Mouse (Mus musculus) layer of hippocampus, postnatal 36 days (tissue): ENCODE measurements around the gene Itga4. TPM values are rescaled to one million over a fixed set of nuclear protein-coding genes. Genes with fewer than 3 reads are reported as not detected.
A peak's percentile ranks its signal among the peaks of the same experiment; 100 is the strongest.

ENCODE experiments used
- DNase-seq, 2 experiments: peaks; one replicate each; pipeline ENCODE4 v3.0.0; 2022
- total RNA-seq, 2 experiments: library from RNA; stranded (reverse); gene quantifications; 2 replicates each; pipeline ENCODE4 v1.2.3; 2021

The Itga4 gene
- total RNA-seq, 2 experiments from 2014 or later: 26.1 to 29.7 TPM

DNA sequence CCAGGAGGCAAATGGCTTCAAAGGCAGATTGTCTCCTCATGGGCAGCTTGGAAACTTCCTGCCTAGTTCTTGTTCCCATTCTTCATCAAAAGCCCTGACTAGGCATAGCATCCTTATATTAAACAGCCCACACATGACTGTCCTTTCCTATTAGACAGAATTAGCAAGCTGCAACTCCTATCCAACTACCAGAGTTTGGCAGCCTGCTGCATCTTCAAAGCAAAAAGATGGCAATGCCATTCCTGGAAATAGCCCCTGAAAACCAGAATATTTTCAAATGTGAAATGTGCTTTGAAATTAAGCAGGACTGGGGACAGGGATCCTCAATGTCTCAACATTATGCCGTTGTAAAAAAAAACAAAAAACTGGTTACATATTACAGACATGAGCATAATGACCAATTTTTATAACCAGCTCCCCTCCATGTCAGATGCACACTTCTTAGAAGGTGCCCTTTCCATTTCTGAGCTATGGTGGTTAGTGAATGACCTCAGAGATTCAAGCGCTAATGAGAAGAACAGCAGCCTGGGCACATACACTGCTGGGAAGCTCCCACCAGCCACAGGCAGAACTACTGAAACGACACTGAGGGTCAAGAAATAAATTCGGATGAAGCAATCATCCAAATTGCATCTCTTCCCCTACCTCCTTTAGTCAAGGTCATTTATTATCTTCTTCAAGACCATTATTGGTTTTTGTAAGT, 97.0 kb downstream of the Itga4 start:
- DNase-seq: no peak

DNA sequence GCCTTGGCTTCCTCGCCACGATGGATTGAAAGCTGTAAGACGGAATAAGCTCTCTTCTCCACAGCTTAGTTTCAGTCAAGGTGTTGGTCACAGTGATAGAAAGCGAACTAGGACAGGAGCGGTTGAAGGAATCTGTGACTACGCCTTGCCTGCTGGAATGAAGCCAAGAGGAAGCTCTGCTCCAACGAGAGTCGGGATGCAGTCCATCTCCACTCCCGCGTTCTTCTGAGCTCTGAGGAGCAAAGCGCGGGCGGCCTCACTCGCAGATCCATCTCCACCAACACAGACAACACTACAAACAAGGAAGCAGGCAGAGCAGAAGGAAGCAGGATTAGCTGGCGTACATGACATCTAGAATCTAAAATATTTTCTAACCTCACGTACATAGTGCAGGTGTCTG, 99.5 kb downstream of the Itga4 start:
- DNase-seq: no peak

DNA sequence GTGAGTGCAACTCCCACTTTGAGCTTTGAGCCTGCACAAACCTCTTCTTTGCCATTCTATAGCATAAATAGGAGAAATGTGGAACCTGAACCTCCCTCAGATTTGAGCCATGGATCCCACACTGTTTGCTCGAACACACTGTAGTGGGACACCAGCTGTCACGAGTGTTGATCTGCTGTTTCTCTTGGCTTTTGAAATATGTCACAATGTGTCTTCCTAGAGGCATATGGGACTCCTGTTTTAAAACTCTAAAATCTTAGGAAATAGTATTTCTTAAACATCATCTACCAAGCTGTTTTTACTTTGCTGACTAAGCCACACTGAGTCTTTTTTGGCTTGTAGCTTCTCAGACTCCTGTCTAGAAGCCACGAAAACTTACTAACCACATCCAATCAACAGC, 102.6 kb downstream of the Itga4 start:
- DNase-seq: peak; percentile 26 to 29

DNA sequence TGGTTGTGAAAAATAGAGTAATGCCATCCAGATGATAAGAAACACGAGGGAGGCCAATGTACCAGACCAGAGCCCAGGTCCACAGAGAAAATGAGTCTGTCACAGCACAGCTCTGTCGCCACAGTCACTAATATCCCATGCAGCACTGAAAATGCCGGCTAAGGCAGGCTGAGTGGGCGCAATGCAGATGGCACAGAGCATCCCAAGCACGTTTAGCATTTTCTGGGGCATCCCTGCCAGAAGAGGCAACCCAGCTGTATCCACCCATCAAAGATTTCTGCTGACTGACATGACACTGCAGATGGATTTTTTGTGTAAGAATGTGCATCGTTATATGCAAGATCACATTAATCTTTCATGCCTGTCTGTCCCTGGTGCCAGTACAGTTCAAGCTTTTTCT, 106.8 kb downstream of the Itga4 start:
- peak; percentile 61 to 65 for DNase-seq

DNA sequence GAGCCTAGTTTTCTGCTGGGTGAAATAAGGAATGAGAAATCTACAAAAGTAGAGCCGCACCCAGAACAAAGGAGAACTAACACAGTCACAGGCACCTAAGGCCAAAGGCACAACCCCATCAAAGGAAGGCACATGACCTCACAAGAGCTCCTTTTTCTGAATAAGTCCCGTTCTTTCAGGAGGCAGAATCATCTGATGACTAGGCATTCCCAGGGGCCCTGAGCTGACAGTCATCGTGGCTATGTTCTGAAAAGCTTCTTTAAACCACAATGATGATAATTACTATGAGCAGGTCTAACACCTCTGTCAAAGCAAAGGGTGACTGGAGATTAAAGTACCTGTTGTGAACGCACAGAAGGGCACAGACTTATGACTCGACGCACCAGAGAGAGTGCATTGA, 108.7 kb downstream of the Itga4 start:
- DNase-seq: no peak

DNA sequence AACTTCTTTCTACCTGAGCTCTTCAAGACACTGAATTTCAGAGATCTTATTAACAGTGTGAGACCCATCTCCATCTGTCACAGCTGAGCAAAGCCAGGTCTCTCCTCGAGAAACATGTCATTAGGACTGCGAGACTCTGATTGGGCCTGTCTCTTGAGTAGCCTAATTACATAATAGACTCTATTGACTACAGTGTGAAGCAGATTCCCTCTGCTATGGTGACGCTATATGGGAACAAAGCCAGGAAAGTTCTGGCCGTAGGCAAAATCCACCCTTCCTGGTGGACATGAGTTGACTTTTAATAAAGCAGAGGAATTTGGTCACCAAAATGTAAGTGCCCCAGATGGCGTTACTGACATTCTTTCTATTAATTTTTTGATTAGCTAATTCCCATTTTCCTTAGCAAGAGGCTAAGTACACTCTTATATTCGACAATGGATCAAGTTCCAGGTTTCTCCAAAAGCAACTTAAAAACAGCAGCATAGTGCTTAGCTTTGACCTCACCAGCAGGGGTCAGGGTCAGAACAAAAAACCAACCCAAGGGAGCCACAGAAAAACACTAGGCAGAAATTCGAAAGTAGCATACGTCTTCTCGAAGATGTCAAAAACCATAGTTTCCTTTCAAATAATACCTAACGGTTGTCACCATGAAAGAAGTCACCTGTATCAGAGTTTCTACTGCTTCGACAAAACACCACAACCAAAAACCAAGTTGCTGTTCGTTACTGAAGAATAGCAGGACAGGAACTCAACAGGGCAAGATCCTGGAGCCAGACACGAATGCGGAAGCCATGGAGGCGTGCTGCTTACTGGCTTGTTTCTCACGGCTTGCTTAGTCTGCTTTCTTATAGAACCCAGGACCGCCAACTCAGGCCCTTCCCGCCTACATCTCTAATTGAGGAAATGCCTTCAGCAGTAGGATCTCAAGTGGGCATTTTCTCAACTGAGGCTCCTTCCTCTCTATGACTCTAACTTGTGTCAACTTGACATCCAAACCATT, 112.5 kb downstream of the Itga4 start:
- no peak for DNase-seq

DNA sequence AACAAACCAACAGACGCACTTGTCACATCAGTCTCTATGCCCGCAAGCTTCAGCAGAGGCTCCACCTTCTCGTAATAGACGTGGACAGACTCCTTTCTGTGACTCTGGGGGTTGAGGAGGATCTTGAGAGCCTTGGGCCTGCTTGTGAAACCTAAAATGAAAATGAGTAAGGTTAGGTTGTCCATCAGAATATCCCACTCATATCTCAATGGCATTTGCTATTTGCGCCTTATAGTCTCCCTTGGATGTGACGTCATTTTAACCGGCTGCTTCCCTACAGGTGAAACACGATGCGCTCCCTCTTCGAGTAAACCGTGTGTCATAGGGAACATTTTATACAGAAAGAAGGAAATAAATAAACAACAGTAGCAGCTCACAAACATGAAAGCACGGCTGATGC, 113.4 kb downstream of the Itga4 start:
- no peak for DNase-seq

DNA sequence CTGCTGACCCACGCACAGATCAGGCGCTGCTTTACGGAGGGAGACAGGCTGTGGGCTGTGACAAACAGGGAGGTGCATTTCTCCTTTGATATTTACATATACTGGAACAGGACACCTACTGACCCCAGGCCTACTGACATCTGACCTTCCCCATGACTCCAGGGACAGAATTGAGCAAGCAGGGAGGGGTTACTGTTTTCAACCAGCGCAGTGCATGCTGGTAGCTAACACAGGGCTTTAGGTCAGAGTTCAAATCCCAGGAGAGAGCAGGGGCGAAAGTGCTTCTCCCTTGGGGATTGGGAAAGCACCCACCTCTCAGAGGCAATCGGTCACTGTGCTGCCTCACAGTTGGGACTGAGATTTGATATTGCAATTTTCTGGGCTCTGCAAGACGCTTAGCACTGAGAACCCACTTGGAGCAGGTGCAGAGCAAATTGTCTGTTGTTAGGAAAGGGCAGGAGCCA, 113.9 kb downstream of the Itga4 start:
- DNase-seq: no peak

DNA sequence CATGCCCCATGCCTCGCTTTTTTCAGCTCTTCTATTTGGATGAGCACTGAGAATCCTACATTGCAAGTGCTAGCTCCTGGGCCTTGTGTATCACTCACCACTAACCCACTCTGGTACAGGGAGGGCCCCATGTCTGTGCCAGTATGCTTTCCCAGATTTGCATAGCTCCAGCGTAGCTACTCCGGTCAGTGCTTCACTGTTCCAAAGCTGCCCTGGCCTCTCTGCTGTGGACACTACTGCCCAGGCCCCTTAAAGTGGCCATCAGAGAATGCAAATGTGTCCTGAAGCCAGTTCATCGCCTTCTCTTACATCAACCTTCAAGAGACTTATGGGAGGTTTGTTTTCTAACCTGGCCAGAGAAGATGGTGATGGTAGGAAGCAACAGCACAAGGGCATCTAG, 114.7 kb downstream of the Itga4 start:
- no peak for DNase-seq

DNA sequence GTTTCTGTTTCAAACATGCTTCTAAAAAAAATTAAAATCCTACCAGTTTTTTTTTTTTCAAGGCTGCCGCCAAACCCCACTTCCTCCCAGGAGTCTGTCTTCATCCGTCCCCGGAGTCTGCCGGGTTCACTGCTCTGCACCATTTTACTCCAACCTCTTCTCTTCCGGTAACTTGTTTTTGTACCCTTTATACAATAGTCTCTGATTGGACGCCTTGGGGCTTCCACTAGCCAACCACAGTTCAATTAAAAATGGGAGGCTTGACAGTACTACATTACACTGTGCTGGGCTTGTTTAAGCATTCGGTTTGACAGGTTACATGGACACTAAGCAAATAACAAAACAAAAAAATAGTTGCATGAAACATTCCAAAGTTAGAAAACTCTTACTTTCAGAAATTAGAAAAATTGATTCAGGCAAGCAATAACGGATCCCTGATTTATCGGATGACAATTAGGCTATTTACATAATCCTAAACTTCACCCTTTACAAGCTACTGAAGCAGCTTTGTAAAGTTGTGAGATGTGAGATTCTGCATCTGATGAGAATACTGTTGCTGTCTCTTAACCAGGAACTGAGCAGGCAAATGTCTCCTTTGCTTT, 115.6 kb downstream of the Itga4 start:
- DNase-seq: peak; percentile 16 to 18

DNA sequence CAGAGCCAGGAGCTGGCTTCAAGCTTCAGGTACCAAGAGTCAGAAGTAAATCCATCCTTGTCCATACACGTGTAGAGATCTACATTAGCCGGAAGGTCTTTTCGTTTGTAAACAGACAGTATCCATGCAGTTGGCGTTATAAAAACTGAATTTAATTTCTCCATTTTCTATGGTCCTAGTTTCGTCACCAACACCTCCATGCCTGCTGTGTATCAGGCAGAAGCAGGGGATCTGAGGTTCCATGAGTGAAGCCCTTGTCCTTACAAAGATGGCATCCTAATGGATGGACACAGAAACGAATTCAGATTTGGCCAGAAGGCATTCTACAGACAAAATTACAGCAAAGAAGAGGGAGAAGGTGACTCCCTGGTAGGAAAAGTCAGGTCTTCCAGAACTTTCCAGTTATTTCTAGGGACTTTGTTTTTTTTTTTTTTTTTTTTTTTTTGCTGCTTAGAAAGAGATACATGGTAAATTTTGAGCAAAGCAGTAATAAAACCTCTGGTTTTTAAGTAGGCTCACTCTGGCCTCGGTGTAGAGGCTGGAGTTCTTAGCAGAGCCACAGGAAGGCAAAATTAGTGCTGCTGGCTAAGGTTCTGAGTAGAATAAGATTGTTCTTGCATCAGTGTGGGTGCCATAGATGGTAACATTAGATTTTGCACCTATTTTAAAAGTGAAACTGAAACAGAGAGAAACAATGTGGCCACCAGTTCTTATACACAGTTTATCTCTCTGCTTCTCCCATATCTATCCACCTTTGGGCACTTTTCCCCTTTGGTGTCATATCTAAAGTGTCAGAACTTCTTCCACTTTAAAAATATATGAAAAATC, 116.3 kb downstream of the Itga4 start:
- no peak for DNase-seq

DNA sequence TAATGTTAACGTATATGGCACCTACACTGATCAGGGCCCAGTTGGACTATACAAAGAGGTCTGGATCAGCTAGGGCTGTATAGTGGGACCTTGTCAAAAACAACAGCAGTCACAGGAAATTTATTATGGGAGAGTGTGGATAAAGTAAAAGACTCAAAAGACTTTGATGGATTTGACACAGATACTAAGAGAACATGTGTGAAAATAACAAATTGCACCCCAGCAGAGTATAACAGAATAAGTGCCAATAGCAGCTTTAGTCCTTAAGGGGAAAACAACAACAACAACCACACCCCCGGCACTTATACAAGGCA, 116.9 kb downstream of the Itga4 start:
- DNase-seq: no peak

DNA sequence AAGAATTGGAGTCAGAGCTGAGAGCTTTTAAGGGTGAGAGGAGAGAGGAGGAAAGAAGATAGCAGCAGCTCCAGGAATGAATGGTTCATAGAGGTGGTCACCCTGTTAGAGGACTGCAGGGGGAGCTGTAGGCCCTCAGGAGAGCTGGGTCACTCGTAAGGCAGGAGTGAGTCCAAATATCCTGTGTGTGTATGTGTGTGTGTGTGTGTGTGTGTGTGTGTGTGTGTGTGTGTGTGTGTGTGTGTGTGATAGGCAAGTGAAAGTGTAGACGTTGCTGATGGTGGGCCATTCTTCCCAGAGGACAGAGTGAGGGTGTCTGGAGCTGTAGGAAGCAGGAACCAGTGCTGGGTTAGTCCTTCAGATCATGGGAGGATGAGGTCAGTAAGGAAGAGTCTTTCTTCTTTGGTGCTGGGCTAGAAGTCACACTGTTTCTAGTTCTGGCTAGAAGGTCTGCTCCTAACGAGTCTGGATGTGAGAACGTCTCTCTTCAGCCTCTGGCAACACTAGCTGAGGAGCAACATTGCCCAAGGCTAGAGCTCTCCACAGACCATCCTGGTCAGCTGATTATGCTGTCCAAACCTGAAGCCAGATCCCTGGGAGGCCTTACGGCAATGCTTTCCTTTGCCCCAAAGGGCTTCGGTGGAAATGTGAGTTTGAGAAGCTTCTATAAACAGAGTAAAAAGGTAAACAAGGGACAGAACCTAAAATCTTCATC, 117.4 kb downstream of the Itga4 start:
- no peak for DNase-seq

DNA sequence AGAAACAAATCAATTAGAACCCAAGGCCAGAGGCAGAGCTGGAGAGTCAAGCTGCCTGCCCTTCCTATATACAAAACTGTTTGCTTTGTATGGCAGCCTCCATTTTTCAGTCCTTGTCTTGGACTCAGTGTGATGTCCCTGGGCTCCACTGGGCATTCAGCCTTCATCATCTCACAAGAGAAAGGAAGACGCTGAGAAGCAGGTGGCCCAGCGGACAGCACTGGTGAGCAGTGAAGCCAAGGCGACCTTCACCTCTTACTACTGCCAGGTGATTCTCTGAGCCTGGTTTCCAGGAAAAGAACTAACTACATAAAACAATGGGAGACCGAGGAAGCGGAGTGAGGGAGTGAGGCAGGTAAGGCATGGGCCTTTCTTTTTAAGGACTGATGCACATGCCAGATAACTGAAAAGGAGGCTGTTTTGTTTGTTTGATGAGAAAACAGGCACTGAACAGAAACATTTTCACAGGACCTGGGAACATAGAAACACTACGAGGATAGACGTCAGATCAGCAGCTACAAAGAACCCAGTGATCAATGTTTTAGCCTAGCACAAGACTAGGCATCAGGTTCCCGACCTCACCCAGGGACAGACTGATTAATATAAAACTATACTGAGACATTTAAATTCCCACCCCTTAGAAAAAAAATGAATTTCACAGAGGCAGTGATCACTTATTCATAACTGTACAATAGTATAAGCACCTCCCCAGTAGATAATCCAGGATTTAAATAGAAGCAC, 123.3 kb downstream of the Itga4 start:
- DNase-seq: no peak

DNA sequence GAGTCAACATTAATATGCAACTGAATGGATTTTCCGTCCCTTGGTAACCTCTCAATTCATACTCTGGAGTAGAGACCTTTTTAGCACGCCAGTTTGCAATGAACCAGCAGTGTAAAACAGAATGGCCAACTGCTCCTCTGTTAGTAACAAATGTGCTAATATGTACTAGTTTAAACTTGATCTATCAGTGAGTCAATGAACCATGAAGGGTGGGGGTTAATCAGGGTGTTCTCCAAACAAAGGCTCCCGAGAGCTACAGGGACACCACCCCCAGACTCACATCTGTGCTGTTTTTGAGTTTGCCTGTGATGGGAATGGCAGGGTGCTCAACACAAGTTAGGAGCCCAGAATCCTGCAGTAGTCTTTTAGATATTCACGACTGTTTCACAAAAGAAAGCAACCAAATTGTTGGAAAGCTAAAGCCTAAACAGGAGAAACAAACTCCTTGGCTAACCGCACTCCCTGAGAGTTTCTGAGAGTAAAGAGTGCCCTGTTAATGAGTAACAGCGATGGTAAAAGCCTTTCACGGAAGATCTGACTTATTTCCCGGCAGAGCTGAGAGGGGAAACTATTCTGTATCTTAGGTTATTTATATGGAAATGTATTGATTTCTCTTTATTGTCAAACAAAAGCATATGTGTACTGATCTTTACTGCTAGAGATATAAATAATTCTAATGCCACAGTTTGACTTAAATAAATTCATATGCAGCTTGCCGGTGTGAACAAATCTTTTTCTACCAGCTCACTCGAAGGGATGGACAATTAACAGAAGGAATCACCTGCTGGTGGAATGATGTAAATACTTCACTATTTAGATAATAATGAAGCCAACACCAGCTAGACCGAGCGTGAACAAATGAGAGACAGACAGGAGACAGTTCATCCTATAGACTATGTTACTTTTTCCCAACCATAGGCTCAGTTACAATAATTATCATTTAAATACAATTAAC, 124.1 kb downstream of the Itga4 start:
- peak in 1 of 2 experiments; percentile 25 for DNase-seq
